28 mouse cellular contexts compared by ENCODE assay signal in genomic region chr14:54230638-54231150, GRCm38 (mm10). TPM values are rescaled to one million over a fixed set of nuclear protein-coding genes. Genes with fewer than 3 reads are reported as not detected.
DNase-seq lines count a peak whose midpoint lies in the region; ATAC-seq and TF ChIP-seq lines count a peak whose summit lies in the region.
"Had no signal": no experiment of that assay in that cellular context is flagged by ENCODE, and none has a peak within 500 bp of the region (broad histone marks: within the 10 kb centered on the region; RNA-seq: fewer than 3 reads in every experiment).

No protein-coding gene starts in this region.

- peak overlapping the region; percentile 31; the same call in 1 of the 2 replicates for H3K4me3 ChIP-seq in ES-Bruce4 (ENCODE audit: low read depth, low read length)
- H3K4me3 ChIP-seq: forebrain, embryonic 12.5 days; gastrocnemius, adult 2 months; hindbrain, embryonic 15.5 days; megakaryocyte, embryonic 14.5 days had no signal

- H3K27me3 ChIP-seq in ES-Bruce4 (ENCODE audit: control insufficient read depth, insufficient read depth, low read length, poor library complexity, severe bottlenecking), result no peaks in the 10 kb centered on the region
- H3K27me3 ChIP-seq: hindbrain, embryonic 15.5 days had no signal

- TF ChIP-seq EP300 in ES-Bruce4 (IDR thresholded peaks at IDR 0.05; ENCODE audit: insufficient read depth, low read depth, low read length), result no peak

- DNase-seq in spleen, adult 18-20 months, result peak; percentile 56 to 63
- DNase-seq in spleen, adult 12 weeks (ENCODE audit: low spot score), result no peak
- peak; percentile 72 to 73 for DNase-seq in B cell, adult 2 months
- DNase-seq in spleen, postnatal 36 days (ENCODE audit: low spot score in 2 of 2), result peak; percentile 79 to 80
- DNase-seq in kidney, postnatal 14 days, result no peak
- DNase-seq: cerebellum, adult 9-10 months; gastrocnemius, adult 2 months; heart, adult 11 months; heart, postnatal 36 days; kidney, adult 18-20 months; left cerebral cortex, postnatal 4 days; lung, adult 18-20 months; right cerebral cortex, postnatal 25 days had no signal

- no peak overlapping the region for H3K27ac ChIP-seq in ES-Bruce4 (ENCODE audit: insufficient read depth, low read length)
- H3K27ac ChIP-seq: forebrain, embryonic 12.5 days; gastrocnemius, adult 2 months; hindbrain, embryonic 15.5 days; kidney, postnatal 0 days had no signal

- peaks cover 8% of the 10 kb centered on the region for H3K4me1 ChIP-seq in ES-Bruce4 (ENCODE audit: control insufficient read depth, insufficient read depth, low read length)

- ATAC-seq in granulocyte monocyte progenitor cell, adult 5-6 weeks (replicated peaks; ENCODE audit: poor library complexity, severe bottlenecking), result no peak
- ATAC-seq: midbrain, embryonic 16.5 days had no signal

- peak overlapping the region; percentile 45; the same call in 1 of the 2 replicates for H3K9ac ChIP-seq in ES-Bruce4 (ENCODE audit: low read depth, poor library complexity, severe bottlenecking)
- H3K9ac ChIP-seq: forebrain, embryonic 12.5 days; hindbrain, embryonic 15.5 days had no signal

- no peak for TF ChIP-seq POLR2A in ES-Bruce4 (IDR thresholded peaks at IDR 0.05; ENCODE audit: insufficient read depth, low read length)

- H3K9me3 ChIP-seq in ES-Bruce4 (replicated peaks; ENCODE audit: control insufficient read depth, insufficient read depth, low read length, poor library complexity, severe bottlenecking), result no peaks in the 10 kb centered on the region
- H3K9me3 ChIP-seq: forebrain, embryonic 12.5 days; hindbrain, embryonic 15.5 days; megakaryocyte, embryonic 14.5 days had no signal

- no peak for TF ChIP-seq CTCF in ES-Bruce4 (IDR thresholded peaks at IDR 0.05; ENCODE audit: low read depth, low read length)

- no peaks in the 10 kb centered on the region for H3K36me3 ChIP-seq in ES-Bruce4 (ENCODE audit: control insufficient read depth, insufficient read depth, low read length, poor library complexity, severe bottlenecking)

RNA-seq across cellular contexts. Expression of gene Dad1, which starts 23.2 kb away (rescaled TPM):
- 119 and 129 TPM in 2 replicates for polyA plus RNA-seq in ES-Bruce4 (2011; ENCODE audit: insufficient read depth, insufficient read length, low read depth, missing spikeins)
- total RNA-seq in granulocyte monocyte progenitor cell, adult 5-6 weeks (2014; fragmentation: Nextera tagmentation), result 248 and 260 TPM in 2 replicates
- total RNA-seq in granulocyte monocyte progenitor cell, adult 5-6 weeks (2017), result 123 and 177 TPM in 2 replicates

RNA-seq across cellular contexts. Expression of gene Abhd4, which starts 23.3 kb away (rescaled TPM):
- 102 and 109 TPM in 2 replicates for polyA plus RNA-seq in ES-Bruce4 (2011; ENCODE audit: insufficient read depth, insufficient read length, low read depth, missing spikeins)
- total RNA-seq in granulocyte monocyte progenitor cell, adult 5-6 weeks (2014; fragmentation: Nextera tagmentation), result 39.9 and 41.9 TPM in 2 replicates
- 24.3 and 24.9 TPM in 2 replicates for total RNA-seq in granulocyte monocyte progenitor cell, adult 5-6 weeks (2017)

RNA-seq across cellular contexts. Expression of gene Olfr49, which starts 54.0 kb away (rescaled TPM):
- polyA plus RNA-seq in ES-Bruce4 (2011; ENCODE audit: insufficient read depth, insufficient read length, low read depth, missing spikeins), result not detected in 2 replicates
- total RNA-seq in granulocyte monocyte progenitor cell, adult 5-6 weeks (2014; fragmentation: Nextera tagmentation), result not detected in 2 replicates
- total RNA-seq in granulocyte monocyte progenitor cell, adult 5-6 weeks (2017), result not detected in 2 replicates
- total RNA-seq: gastrocnemius, adult 2 months; heart, postnatal 36 days; layer of hippocampus, adult 8-10 months; left cerebral cortex, adult 18-20 months; left cerebral cortex, postnatal 4 days; liver, adult 2 months; MEL; neutrophil, adult 5-6 weeks had no signal
- polyA plus RNA-seq: cortical plate, adult 2 months; embryonic facial prominence, embryonic 11.5 days; forebrain, embryonic 12.5 days; hindbrain, embryonic 15.5 days; kidney, postnatal 0 days; liver, adult 2 months; midbrain, embryonic 16.5 days; stomach, embryonic 14.5 days had no signal

Comparison
In these comparisons a context has a peak if more than half of its experiments do, and no peak if none do; other contexts are left out.
1. DNase-seq: peak in spleen, adult 18-20 months (2 of 2), B cell, adult 2 months (2 of 2) and spleen, postnatal 36 days (2 of 2); none in spleen, adult 12 weeks (single experiment) and kidney, postnatal 14 days (single experiment).